Mouse (Mus musculus): ENCODE results near the gene 2010111I01Rik. TPM values are rescaled to one million over a fixed set of nuclear protein-coding genes. Genes with fewer than 3 reads are reported as not detected.

2010111I01Rik gene
- polyA plus RNA-seq, 1 experiment: 123 TPM

DNA sequence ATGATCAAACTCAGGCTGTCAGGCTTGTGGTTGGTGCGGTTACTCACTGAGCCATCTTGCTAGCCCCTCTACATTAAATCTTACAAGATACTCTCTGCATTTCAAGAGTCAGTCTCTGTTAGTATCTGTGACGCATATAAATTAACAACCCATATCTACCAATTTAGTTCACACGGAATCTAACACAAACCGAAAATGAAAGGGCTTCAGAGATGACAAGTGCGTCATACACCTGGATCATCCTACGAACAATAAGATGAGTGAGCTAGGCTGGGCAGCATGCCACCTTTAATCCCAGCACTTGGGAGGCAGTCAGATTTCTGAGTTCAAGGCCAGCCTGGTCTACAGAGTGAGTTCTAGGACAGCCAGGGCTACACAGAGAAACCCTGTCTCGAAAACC is 355.1 kb downstream of the 2010111I01Rik start:
- Histone ChIP-seq H3K27ac (ENCODE audit: insufficient read depth, low read depth, low read length) (no peak overlapping the region), H3K4me1 (ENCODE audit: control insufficient read depth, insufficient read depth, low read length) (peaks cover 19% of the 10 kb centered on the region), H3K4me3 (ENCODE audit: insufficient read depth, low read length) (no peak overlapping the region)
- TF ChIP-seq CTCF (IDR thresholded peaks at IDR 0.05; ENCODE audit: low read depth, low read length): no peak
- no peak for TF ChIP-seq POLR2A (IDR thresholded peaks at IDR 0.05; ENCODE audit: borderline replicate concordance, low read depth, low read length)

DNA sequence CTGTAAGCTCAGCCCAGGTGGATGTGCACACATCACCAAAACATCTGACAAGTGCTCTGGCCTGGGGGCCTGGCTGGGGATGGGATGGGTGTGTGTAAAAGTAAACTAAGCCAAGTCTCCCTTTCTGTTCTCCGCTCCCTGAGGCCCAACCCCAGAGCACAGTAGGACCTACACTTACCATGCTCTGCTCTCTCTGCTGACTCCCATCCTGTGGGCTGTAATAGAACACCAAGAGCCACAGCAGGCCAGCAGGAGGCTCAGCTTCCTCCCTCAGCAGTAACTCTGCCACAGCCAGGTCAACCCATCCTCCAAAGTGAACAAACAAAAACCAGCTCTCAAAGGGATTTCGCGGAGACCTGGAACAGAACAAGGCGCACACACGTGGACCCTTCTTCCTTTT is 357.0 kb downstream of the 2010111I01Rik start:
- Histone ChIP-seq H3K4me3 (ENCODE audit: insufficient read depth, low read length) (no peak overlapping the region), H3K4me1 (ENCODE audit: control insufficient read depth, insufficient read depth, low read length) (peaks cover 30% of the 10 kb centered on the region), H3K27ac (ENCODE audit: insufficient read depth, low read depth, low read length) (no peak overlapping the region)
- TF ChIP-seq CTCF (IDR thresholded peaks at IDR 0.05; ENCODE audit: low read depth, low read length) (no peak), POLR2A (IDR thresholded peaks at IDR 0.05; ENCODE audit: borderline replicate concordance, low read depth, low read length) (no peak)

DNA sequence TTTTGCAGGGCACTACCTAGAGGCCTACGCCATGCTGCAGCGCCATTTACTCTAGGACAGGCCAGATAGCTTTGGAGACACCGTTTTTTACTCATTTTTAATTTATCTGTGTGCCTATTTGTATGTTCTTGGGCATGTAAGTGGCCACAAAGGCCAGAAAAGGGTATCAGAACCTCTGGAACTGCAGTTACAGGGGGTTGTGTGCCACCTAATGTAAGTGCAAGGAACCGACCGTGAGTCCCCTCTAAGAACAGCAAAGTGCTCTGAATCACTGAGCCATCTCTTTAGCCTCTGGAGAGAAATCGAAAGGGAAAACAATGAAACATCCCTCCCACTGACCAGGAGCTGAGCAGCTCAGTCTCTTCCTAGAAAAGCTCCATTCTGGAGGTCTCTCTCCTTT is 358.1 kb downstream of the 2010111I01Rik start:
- Histone ChIP-seq H3K4me1 (ENCODE audit: control insufficient read depth, insufficient read depth, low read length) (peaks cover 30% of the 10 kb centered on the region), H3K27ac (ENCODE audit: insufficient read depth, low read depth, low read length) (no peak overlapping the region), H3K4me3 (ENCODE audit: insufficient read depth, low read length) (no peak overlapping the region)
- no peak for TF ChIP-seq CTCF (IDR thresholded peaks at IDR 0.05; ENCODE audit: low read depth, low read length)
- no peak for TF ChIP-seq POLR2A (IDR thresholded peaks at IDR 0.05; ENCODE audit: borderline replicate concordance, low read depth, low read length)

DNA sequence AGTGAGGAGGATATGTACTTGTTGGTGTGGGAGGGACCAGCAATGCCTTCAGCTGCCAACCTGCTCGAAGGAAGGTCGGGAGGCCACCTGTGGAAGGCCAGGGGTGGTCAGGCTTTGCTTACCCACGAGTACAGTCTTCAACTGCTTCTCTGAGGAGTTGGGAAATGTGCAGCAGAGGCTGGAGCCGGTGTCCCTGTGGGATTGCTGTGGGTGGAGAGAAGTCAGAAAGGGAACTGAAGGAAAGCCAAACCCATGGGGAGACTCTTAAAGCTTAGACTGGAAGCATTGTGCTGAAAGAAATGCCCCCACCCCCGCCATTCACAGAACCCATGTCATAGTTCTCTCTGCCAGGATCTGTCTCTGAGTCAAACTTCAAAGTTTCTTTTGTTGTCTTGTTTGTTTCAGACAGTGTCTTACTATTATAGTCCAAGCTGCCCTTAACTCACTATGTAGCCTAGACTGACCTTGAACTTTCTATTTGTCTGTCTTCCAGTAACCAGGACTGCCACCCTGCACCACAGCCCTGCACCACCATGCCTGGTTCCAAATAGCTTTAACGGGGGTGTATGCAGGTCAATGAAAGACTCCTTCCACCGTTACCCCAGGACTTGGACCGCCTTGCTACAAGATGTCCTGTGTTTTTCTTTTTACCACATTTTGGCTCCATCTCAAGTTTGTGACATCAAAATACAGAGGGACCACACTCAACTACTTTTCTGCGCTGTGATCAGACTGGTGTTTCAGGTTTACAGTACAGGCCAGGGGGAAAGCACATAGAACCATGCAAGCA is 358.8 kb downstream of the 2010111I01Rik start:
- TF ChIP-seq CTCF (IDR thresholded peaks at IDR 0.05; ENCODE audit: low read depth, low read length) (no peak), POLR2A (IDR thresholded peaks at IDR 0.05; ENCODE audit: borderline replicate concordance, low read depth, low read length) (no peak)
- Histone ChIP-seq H3K4me3 (ENCODE audit: insufficient read depth, low read length) (no peak overlapping the region), H3K27ac (ENCODE audit: insufficient read depth, low read depth, low read length) (no peak overlapping the region), H3K4me1 (ENCODE audit: control insufficient read depth, insufficient read depth, low read length) (peaks cover 30% of the 10 kb centered on the region)

DNA sequence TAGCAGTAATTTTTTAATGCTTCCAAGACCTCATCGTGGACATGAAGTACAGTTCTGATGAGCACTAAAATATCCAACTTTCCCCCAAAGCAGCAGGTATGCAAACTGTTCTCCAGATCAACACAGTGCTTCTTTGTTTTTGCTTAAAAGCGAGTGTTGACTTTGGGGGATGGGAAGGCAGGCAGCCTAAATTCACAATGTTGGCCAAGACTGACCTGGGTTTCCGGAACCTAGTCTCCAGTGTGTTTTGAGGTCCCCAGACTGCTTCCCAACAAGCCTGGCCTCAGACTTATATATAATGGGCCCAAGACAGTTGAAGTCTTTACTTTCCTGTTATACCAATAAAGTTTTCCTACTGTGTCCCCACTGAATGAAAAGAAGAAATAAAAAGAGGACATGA is 359.6 kb downstream of the 2010111I01Rik start:
- no peak overlapping the region for H3K27ac ChIP-seq (ENCODE audit: insufficient read depth, low read depth, low read length)
- peaks cover 30% of the 10 kb centered on the region for H3K4me1 ChIP-seq (ENCODE audit: control insufficient read depth, insufficient read depth, low read length)
- no peak for TF ChIP-seq CTCF (IDR thresholded peaks at IDR 0.05; ENCODE audit: low read depth, low read length)
- TF ChIP-seq POLR2A (IDR thresholded peaks at IDR 0.05; ENCODE audit: borderline replicate concordance, low read depth, low read length): no peak
- H3K4me3 ChIP-seq (ENCODE audit: insufficient read depth, low read length): no peak overlapping the region

DNA sequence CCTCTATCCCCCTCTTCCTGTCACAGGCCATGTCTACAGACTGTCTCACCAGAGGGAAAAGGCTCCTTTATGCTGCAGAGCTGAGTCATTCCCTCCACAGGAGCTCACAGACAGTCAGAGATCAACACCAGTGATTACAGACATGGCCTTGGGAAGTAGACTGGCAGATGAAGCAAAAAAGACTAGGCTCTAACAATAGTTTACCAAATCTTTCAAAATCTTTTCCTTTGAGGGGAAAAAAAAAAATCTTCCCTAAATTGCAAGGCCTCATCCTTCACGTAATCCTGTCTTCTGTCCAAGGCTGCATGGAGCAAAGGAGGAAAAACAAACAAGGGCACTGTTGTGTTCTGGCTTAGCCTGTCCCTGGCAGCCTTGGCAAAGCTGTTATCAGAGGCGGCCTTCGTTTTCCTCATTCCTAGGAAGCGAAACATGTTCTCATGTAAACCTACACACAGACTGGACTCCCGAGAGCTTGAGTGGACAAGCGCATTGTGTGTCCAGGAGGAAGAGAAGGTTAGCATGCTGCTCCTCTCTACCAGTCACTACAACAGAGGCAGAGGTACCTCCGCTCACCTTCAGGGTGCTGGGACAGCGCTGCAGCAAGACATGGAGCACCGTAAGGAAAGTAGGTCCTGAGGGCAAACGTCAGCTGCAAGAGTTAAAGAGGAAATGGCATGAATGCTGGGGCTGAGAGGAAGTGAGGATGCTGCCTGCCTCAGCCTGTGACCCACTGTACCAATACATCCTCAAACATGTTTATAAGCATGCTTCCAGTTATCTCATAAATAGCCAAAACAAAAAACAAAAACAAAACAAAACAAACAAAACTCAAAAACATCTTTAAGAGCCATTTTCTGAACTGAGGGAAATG is 360.5 kb downstream of the 2010111I01Rik start:
- Histone ChIP-seq H3K4me3 (ENCODE audit: insufficient read depth, low read length) (no peak overlapping the region), H3K27ac (ENCODE audit: insufficient read depth, low read depth, low read length) (0 out of 2 replicates have a peak overlapping the region, but pooled peaks have one; percentile 3), H3K4me1 (ENCODE audit: control insufficient read depth, insufficient read depth, low read length) (peaks cover 30% of the 10 kb centered on the region)
- TF ChIP-seq CTCF (IDR thresholded peaks at IDR 0.05; ENCODE audit: low read depth, low read length) (no peak), POLR2A (IDR thresholded peaks at IDR 0.05; ENCODE audit: borderline replicate concordance, low read depth, low read length) (no peak)

DNA sequence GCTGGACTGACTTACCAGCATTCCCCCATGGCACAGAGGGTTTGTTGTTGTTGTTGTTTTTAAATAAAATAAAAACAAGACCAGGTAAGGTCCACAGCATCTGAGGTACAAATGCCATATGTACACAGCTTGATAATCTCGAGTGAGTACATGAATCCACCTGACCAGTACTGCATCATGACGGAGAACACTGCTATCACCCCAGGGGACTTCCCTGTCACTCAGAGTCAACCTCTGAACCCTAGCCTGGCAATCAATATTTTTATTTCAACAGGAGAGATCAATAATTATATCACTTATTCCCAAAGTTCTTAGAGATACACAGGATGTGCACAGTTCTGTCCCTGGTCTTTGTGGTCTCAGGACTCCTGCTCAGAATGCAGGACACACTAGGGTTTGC is 361.3 kb downstream of the 2010111I01Rik start:
- no peak overlapping the region for H3K27ac ChIP-seq (ENCODE audit: insufficient read depth, low read depth, low read length)
- TF ChIP-seq CTCF (IDR thresholded peaks at IDR 0.05; ENCODE audit: low read depth, low read length): no peak
- no peak for TF ChIP-seq POLR2A (IDR thresholded peaks at IDR 0.05; ENCODE audit: borderline replicate concordance, low read depth, low read length)
- no peak overlapping the region for H3K4me3 ChIP-seq (ENCODE audit: insufficient read depth, low read length)
- peaks cover 30% of the 10 kb centered on the region for H3K4me1 ChIP-seq (ENCODE audit: control insufficient read depth, insufficient read depth, low read length)

DNA sequence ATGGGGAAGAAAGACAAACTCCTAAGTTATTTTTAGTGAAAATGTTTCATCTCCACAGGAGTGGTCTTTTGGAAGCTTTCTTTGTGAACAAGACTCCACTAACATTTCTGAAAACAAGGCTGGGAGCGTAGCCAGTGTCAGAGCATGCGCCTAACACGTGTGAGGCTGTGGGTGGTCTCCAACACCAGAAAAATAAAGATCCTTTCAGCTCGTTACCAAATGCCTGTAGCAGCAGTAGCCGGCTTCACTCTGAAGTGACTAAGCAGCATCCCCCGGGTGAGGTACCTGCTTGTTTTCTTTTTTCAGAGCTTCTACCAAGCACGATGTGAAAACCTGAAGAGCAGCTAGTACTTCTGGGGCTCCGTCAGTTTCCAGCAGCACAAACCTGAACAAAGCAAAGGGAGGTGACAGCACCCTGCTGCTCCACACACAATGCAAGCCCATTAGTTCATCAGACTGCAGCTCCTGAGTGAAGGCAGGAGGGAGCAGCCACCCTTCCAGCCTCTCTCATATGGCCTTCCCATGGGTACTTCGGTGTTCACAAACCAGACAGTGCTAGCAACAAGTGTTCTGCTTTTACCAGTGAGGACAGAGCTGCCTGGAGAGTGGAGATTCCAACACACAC is 365.7 kb downstream of the 2010111I01Rik start:
- H3K4me3 ChIP-seq (ENCODE audit: insufficient read depth, low read length): no peak overlapping the region
- TF ChIP-seq POLR2A (IDR thresholded peaks at IDR 0.05; ENCODE audit: borderline replicate concordance, low read depth, low read length) (no peak), CTCF (IDR thresholded peaks at IDR 0.05; ENCODE audit: low read depth, low read length) (no peak)
- H3K27ac ChIP-seq (ENCODE audit: insufficient read depth, low read depth, low read length): no peak overlapping the region
- H3K4me1 ChIP-seq (ENCODE audit: control insufficient read depth, insufficient read depth, low read length): peaks cover 6% of the 10 kb centered on the region

DNA sequence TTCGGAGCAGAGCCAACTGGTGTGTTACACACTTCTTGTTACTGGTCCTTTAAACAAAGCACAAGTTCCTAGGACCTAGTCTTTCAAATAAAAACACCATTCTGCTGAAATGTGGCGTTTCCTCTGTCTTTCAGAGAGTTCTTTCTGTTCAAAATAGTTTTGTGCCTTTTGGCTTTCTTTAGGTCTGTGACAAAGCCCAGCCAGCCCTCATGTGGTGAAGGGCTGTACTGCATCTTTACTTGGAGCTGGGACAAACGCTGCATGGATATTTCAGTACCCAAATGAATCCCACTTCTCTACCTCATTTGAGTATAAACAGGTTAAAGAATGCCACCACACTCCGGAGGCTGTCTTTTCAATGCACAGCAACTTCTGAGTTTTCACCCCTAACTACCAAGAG is 366.7 kb downstream of the 2010111I01Rik start:
- no peak for TF ChIP-seq CTCF (IDR thresholded peaks at IDR 0.05; ENCODE audit: low read depth, low read length)
- TF ChIP-seq POLR2A (IDR thresholded peaks at IDR 0.05; ENCODE audit: borderline replicate concordance, low read depth, low read length): no peak

More for the DNA sequence above, 366.7 kb downstream of the 2010111I01Rik start:
- no peak overlapping the region for H3K27ac ChIP-seq (ENCODE audit: insufficient read depth, low read depth, low read length)
- no peaks in the 10 kb centered on the region for H3K4me1 ChIP-seq (ENCODE audit: control insufficient read depth, insufficient read depth, low read length)
- H3K4me3 ChIP-seq (ENCODE audit: insufficient read depth, low read length): no peak overlapping the region

Data from bone marrow macrophage, adult 2 months (primary cell).